Mouse (Mus musculus): ENCODE measurements around the gene Olfr350. TPM values are rescaled to one million over a fixed set of nuclear protein-coding genes. Genes with fewer than 3 reads are reported as not detected.

Olfr350 gene
- not detected for total RNA-seq (2022)

DNA sequence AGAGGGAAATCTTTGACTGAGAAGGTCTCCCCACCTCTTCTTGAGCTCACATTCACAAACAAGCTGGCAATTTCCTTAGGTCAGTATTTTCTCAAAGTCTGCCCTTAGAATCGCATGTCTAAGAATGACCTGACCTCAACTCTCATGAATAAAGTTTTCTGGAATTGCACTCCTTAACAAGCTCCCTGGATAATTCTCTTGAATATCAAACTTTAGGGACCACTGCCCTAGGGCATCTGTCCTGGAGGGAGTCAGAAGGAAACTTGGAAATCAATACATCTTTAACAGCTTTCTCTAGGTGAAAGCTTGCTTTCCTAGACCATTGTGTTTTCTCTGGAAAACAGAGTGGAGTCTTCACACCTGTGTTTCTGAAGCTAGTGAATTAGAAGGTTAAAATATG lies at the start of gene Olfr350:
Gene Olfr350, plus strand, starts transcription at position 301 of the 400 bp plus-strand sequence.
- DNase-seq (ENCODE audit: low spot score in 2 of 2): no peak

DNA sequence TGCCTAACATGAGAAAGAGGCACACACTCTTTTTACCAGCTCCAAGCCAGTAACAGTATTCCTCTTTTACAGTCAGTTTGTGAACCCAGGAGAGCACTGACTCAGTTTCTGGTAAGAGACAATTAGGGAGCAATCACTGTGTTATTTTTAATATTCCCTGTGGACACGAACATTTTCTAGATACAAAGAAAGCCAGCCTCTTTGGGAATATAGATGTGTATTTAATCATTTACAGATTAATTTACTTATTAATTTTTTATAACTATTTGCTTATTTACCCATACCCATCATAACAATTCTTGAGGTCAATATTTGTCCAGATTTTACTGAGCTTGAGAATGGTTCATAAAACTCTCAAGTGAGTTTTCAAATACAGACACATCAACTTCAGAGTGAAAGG lies 29.2 kb upstream of the Olfr350 start, which contains the start of gene Olfr3:
Gene Olfr3, minus strand, starts transcription at position 101 of the 400 bp plus-strand sequence.
- DNase-seq (ENCODE audit: low spot score in 2 of 2): no peak

DNA sequence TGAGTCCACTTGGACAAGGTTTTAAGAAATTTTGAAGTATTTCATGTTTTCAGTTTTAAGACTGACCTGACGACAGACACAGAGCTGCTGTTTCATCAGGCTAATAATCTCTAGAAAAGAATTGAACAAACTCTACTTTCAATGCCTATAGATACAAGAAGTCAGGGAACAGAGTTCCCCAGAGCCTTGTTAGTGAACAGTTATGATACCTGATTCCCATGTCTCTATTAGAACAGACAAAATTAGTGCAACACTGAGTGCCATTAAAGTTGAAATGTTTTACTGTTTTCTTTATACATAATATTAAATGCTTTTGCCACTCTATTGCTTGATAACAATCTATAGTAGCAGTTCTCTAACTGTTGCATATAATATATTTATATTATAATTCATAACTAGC lies 16.4 kb downstream of the Olfr350 start, which contains the start of gene Olfr351:
Gene Olfr351, minus strand, starts transcription at position 101 of the 400 bp plus-strand sequence.
- DNase-seq (ENCODE audit: low spot score in 2 of 2): no peak

DNA sequence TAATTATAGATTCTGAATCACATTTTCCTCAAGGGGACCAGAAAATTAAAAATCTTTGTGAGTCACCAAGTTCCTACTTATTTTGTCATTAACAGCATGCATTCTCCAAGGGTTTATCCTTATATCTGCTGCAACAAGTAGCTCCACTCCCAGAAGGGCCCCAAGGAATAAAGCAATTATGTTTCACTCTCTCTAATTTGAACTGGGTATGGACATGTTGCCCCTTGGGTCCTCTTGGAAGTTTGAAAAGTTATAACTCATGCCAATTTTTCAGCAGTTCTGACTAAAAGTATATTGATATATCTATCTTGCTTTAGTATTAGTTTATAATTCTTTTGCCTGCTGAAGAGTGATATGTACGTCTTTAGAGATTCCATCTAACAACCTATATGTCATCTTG lies 22.1 kb downstream of the Olfr350 start, which contains the start of gene Olfr352:
Gene Olfr352, plus strand, starts transcription at position 301 of the 400 bp plus-strand sequence.
- DNase-seq (ENCODE audit: low spot score in 2 of 2): no peak

- DNase-seq (ENCODE audit: low spot score in 2 of 2): no peak
Observed at GRCm38 (mm10) chr2:36892836-36893235, 46.7 kb downstream of the Olfr350 start, which contains the start of gene Olfr353. TSS of gene Olfr353 (minus strand) at chr2:36892936.

- no peak for DNase-seq (ENCODE audit: low spot score in 2 of 2)
Observed at GRCm38 (mm10) chr2:36897114-36897513, 51.0 kb downstream of the Olfr350 start.

Other genes with a start within 250 kb of the Olfr350 start
- gene Olfr345, start 206.3 kb upstream of the Olfr350 start, total RNA-seq (2022): not detected
- not detected for gene Olfr346, start 160.5 kb upstream of the Olfr350 start, total RNA-seq (2022)
- gene Olfr347, start 114.4 kb upstream of the Olfr350 start, total RNA-seq (2022): not detected
- not detected for gene Olfr348, start 62.0 kb upstream of the Olfr350 start, total RNA-seq (2022)
- gene Olfr50, start 55.8 kb upstream of the Olfr350 start, total RNA-seq (2022): not detected
- gene Olfr3, start 29.3 kb upstream of the Olfr350 start, total RNA-seq (2022): not detected
- under 1 TPM in 1 of 4 experiments, not detected in 3; 0.16 TPM for gene Olfr351, start 16.4 kb downstream of the Olfr350 start, total RNA-seq (2022)
- not detected for gene Olfr352, start 22.1 kb downstream of the Olfr350 start, total RNA-seq (2022)
- gene Olfr353, start 46.6 kb downstream of the Olfr350 start, total RNA-seq (2022): not detected
- gene Olfr354, start 59.4 kb downstream of the Olfr350 start, total RNA-seq (2022): not detected
- not detected for gene Olfr355, start 82.6 kb downstream of the Olfr350 start, total RNA-seq (2022)
- not detected for gene Olfr356, start 90.8 kb downstream of the Olfr350 start, total RNA-seq (2022)
- gene Olfr357, start 147.5 kb downstream of the Olfr350 start, total RNA-seq (2022): not detected
- not detected for gene Olfr358, start 163.0 kb downstream of the Olfr350 start, total RNA-seq (2022)
- not detected for gene Olfr360, start 219.4 kb downstream of the Olfr350 start, total RNA-seq (2022)
- not detected for gene Olfr361, start 243.0 kb downstream of the Olfr350 start, total RNA-seq (2022)

Measured in layer of hippocampus, adult 8-10 months (tissue).